11 mouse cellular contexts compared by ENCODE assay signal in the genomic region with DNA sequence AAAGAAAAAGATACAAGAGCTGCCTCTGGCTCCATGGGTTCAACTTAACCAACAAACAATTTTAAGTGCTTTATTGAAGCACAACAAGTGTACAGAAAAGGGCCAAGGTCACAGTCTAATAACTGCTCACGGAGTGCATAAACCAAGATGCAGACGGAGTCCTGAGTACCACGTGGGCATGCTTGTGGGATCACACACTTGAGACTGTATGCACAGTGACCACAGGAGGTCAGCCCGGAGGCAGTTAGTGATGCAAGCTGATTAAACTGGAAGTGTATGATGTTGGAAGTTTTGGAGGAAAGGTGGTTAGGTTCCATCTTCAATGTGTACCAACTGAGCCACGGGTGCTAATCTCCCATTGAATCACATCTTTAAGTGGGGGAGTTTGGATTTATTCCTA.
DNase-seq lines count a peak whose midpoint lies in the region; TF ChIP-seq lines count a peak whose summit lies in the region.
"Had no signal": no experiment of that assay in that cellular context is flagged by ENCODE, and none has a peak within 500 bp of the region (broad histone marks: within the 10 kb centered on the region; RNA-seq: fewer than 3 reads in every experiment).

No protein-coding gene starts in this region.

- intact Hi-C loops in gastrocnemius, adult 2 months (cut with DNase I), result no loop called here

- no peak overlapping the region for H3K4me3 ChIP-seq in gastrocnemius, adult 2 months
- no peak overlapping the region for H3K4me3 ChIP-seq in embryonic fibroblast, embryonic 13.5 days (ENCODE audit: insufficient read depth, low read length)
- no peak overlapping the region for H3K4me3 ChIP-seq in lung, adult 2 months (replicated peaks; ENCODE audit: extremely low read depth, low read depth, low read length)
- H3K4me3 ChIP-seq: forebrain, embryonic 15.5 days; myocyte had no signal

- peak; percentile 25; the same call in 1 of the 2 replicates for TF ChIP-seq CTCF in gastrocnemius, adult 2 months (IDR thresholded peaks at IDR 0.05)
- TF ChIP-seq CTCF in embryonic fibroblast, embryonic 13.5 days (IDR thresholded peaks at IDR 0.05; ENCODE audit: borderline replicate concordance, insufficient read depth, low read length), result peak; percentile 30; the same call in 1 of the 2 replicates
- peak; percentile 57 for TF ChIP-seq CTCF in lung, adult 2 months (IDR thresholded peaks at IDR 0.05; ENCODE audit: insufficient read depth, low read length)

- no peaks in the 10 kb centered on the region for H3K4me1 ChIP-seq in embryonic fibroblast, embryonic 13.5 days (ENCODE audit: control insufficient read depth, insufficient read depth, low read length)
- no peaks in the 10 kb centered on the region; the same call in 1 of the 2 replicates for H3K4me1 ChIP-seq in lung, adult 2 months (ENCODE audit: control insufficient read depth, insufficient read depth, low read length)

- 52% methylated on average over 5 of the region's 5 CpGs for WGBS in lung, adult 2 months

- no peak for TF ChIP-seq POLR2A in embryonic fibroblast, embryonic 13.5 days (IDR thresholded peaks at IDR 0.05; ENCODE audit: low read depth, low read length)
- TF ChIP-seq POLR2A in lung, adult 2 months (IDR thresholded peaks at IDR 0.05; ENCODE audit: borderline replicate concordance, extremely low read depth, low read depth, low read length), result no peak

- no peak overlapping the region for H3K27ac ChIP-seq in gastrocnemius, adult 2 months
- no peak overlapping the region for H3K27ac ChIP-seq in embryonic fibroblast, embryonic 13.5 days (ENCODE audit: insufficient read depth, low read length)
- H3K27ac ChIP-seq: forebrain, embryonic 15.5 days had no signal

- DNase-seq in gastrocnemius, adult 2 months, result no peak
- DNase-seq in gastrocnemius, postnatal 4 days (ENCODE audit: low spot score in 2 of 2), result no peak
- peak; percentile 24 for DNase-seq in 416B (ENCODE audit: low read depth)
- peak; percentile 11 for DNase-seq in lung, adult 2 months
- no peak for DNase-seq in cerebellum, postnatal 4 days (ENCODE audit: low spot score in 2 of 2)
- DNase-seq in adipocyte (ENCODE audit: low spot score), result no peak
- DNase-seq in thymus, postnatal 10 days (ENCODE audit: low spot score in 2 of 2), result no peak
- DNase-seq: cerebellum, adult 8-10 months had no signal

Comparison
In these comparisons a context has a peak if more than half of its experiments do, and no peak if none do; other contexts are left out.
1. DNase-seq: peak in 416B (single experiment) and lung, adult 2 months (single experiment); none in gastrocnemius, adult 2 months (single experiment), gastrocnemius, postnatal 4 days (0 of 2), cerebellum, postnatal 4 days (0 of 2), adipocyte (single experiment) and thymus, postnatal 10 days (0 of 2).
2. Peak in every context shown above with its lines, with median percentiles within 50 percentile points of each other: CTCF ChIP-seq.